Mouse (Mus musculus) stomach, embryonic 16.5 days (tissue): ENCODE results near the gene Poll. TPM values are rescaled to one million over a fixed set of nuclear protein-coding genes. Genes with fewer than 3 reads are reported as not detected.
"Not testable (repeated sequence)": the region's sequence is repeated elsewhere in the genome, so short reads cannot be mapped to it uniquely, and the experiment has no call there.

Experiments
- ATAC-seq: fragments of 200-750 bp; cut with Nextera tagmentation; 2 replicates; pipeline ENCODE4 v1.8.0; 2017; ENCODE audit warnings: moderate number of reproducible peaks, moderate TSS enrichment; ENCODE audit not compliant: insufficient read depth, low FRiP score
- H3K27ac ChIP-seq: fragments of 300-500 bp; sonication (generic); 2 replicates; pipeline ENCODE4 v1.5.1; 2014; ENCODE audit warnings: low read length
- H3K27me3 ChIP-seq: fragments of 300-500 bp; sonication (generic); 2 replicates; pipeline ENCODE4 v1.6.1; 2014; ENCODE audit warnings: low read length, control low read depth, mixed read lengths; ENCODE audit not compliant: control insufficient read depth, insufficient read depth
- H3K36me3 ChIP-seq: fragments of 300-500 bp; sonication (generic); 2 replicates; pipeline ENCODE4 v1.6.1; 2014; ENCODE audit warnings: low read length; ENCODE audit not compliant: control insufficient read depth, insufficient read depth
- H3K4me1 ChIP-seq: fragments of 300-500 bp; sonication (generic); 2 replicates; pipeline ENCODE4 v1.6.1; 2014; ENCODE audit warnings: low read length, control low read depth, mixed read lengths; ENCODE audit not compliant: control insufficient read depth, insufficient read depth
- H3K4me2 ChIP-seq: fragments of 300-500 bp; sonication (generic); 2 replicates; pipeline ENCODE4 v1.6.1; 2014; ENCODE audit warnings: low read depth, low read length, mixed read lengths
- H3K4me3 ChIP-seq: fragments of 300-500 bp; sonication (generic); replicated peaks from 2 replicates; pipeline ENCODE4 v1.5.1; 2014; ENCODE audit warnings: mild to moderate bottlenecking, low read length
- H3K9ac ChIP-seq: fragments of 300-500 bp; sonication (generic); 2 replicates; pipeline ENCODE4 v1.6.1; 2014; ENCODE audit warnings: low read length
- H3K9me3 ChIP-seq: fragments of 300-500 bp; sonication (generic); replicated peaks from 2 replicates; pipeline ENCODE4 v1.6.1; 2016; ENCODE audit warnings: low read length, control low read depth; ENCODE audit not compliant: control insufficient read depth
- WGBS: fragments of 180-500 bp; shearing (Covaris S2); extraction: QIAGEN DNeasy Blood & Tissue Kit; methylation state at CpG from one replicate; pipeline ENCODE4 v1.1.7; 2014; 5-methylcytosine and 5-hydroxymethylcytosine counted together
- polyA plus RNA-seq: library from polyadenylated mRNA; unstranded; fragments of >200 nt; fragmentation: Nextera tagmentation; extraction: Ambion mirVana; gene quantifications from 2 replicates; pipeline ENCODE4 v1.2.1, GENCODE M21; 2015

The Poll gene
- polyA plus RNA-seq, 1 experiment from 2014 or later = 13.2 TPM

DNA sequence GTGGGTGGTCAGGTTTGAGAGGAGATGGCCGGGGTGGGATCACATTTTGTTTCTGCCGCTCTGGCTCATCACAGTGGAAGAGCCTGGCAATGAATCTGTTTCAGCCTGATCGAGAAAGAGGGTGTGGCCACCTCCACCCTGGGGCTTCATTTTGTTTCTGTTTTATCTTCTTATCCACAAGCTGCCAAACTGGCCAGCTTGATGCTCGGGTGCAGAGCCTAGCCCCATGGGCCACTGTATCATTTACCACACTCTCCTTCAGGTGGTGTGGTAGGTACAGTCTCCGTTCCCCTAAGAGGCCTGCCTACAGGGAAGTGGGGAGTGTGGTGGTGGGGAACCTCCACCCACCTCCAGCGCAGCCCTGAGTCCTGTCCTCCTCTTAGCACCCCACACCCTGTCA is 12.7 kb upstream of the Poll start:
- no peak overlapping the region for H3K4me3 ChIP-seq
- 81% methylated on average over 6 of the region's 6 CpGs for whole genome bisulfite sequencing
- ATAC-seq = no peak
- H3K4me1 ChIP-seq = peaks cover 30% of the 10 kb centered on the region
- peaks cover 5% of the 10 kb centered on the region; the same call in 1 of the 2 replicates for H3K36me3 ChIP-seq
- no peaks in the 10 kb centered on the region for H3K27me3 ChIP-seq
- H3K9me3 ChIP-seq = no peaks in the 10 kb centered on the region
- H3K9ac ChIP-seq = no peak overlapping the region
- H3K27ac ChIP-seq = no peak overlapping the region
- no peak overlapping the region for H3K4me2 ChIP-seq

DNA sequence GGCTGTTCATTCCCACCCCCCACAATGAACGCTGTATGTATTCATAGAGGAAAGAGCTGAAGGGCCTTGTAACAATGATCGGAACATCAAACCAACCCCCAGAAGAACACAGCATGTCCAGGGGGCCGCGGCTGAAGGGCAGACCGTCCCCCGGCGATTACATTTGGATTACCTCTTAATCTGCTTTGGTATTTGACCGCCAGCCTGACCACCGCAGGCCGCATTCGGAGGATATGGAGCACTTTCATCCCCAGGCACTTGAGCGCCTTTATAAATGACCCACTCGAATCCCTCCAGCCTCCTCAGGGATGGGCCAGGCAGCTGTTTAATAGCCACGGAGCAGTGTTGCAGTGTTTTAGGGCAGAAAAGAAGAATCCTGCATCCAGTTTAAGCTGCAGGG is 7.0 kb upstream of the Poll start:
- no peaks in the 10 kb centered on the region for H3K9me3 ChIP-seq
- WGBS = 40% methylated on average over 14 of the region's 14 CpGs
- H3K27ac ChIP-seq = no peak overlapping the region
- H3K9ac ChIP-seq = 0 out of 2 replicates have a peak overlapping the region, but pooled peaks have one; percentile 20
- no peak overlapping the region for H3K4me2 ChIP-seq
- H3K27me3 ChIP-seq = no peaks in the 10 kb centered on the region
- H3K4me3 ChIP-seq = no peak overlapping the region
- H3K4me1 ChIP-seq = peaks cover 28% of the 10 kb centered on the region
- ATAC-seq = no peak
- 0 out of 2 replicates have a peak, but pooled peaks cover 5% of the 10 kb centered on the region for H3K36me3 ChIP-seq

DNA sequence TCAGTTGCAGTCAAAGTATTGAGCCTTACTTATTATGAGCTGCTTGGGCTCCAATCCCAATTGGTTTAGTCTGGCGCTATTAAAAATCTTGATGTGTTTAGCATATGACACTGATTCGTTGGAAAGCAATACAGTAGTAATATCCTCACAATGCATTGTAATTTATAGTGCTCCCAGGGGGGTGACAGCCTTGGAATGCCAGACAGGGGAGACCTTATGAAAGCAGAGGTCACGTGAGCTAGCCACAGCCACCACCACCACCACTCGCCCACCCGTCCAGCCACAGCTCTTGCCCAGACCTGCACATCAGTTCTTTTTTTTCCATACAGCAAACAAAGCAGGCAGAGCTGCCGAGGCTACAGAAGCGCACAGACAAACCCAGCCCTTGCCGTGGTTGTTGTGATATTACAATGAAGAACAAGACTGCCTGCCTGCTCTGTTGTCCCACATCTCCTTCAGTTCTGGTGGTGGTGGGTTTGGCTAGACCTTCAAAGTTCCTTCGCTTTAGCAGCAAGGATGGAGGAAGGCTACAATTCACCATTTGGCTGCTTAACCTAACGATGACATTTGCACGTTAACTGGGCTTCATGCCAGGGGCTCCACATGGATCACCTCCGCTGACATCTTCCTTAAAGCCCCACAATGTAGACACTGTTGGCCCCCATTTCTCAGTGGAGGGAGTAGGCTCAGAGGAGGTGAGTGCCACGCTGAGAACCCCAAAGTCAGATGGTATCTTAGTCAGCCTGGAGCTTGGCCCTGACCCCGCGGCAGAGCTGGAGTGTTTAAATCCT is 5.8 kb upstream of the Poll start:
- H3K9me3 ChIP-seq = no peaks in the 10 kb centered on the region
- no peak overlapping the region for H3K4me3 ChIP-seq
- peak overlapping the region; percentile 19; the same call in 1 of the 2 replicates for H3K27ac ChIP-seq
- no peaks in the 10 kb centered on the region for H3K27me3 ChIP-seq
- peaks cover 28% of the 10 kb centered on the region for H3K4me1 ChIP-seq
- H3K36me3 ChIP-seq = no peaks in the 10 kb centered on the region
- ATAC-seq = no peak
- WGBS = 45% methylated on average over 15 of the region's 15 CpGs
- H3K9ac ChIP-seq = peak overlapping the region; percentile 28; the same call in 1 of the 2 replicates
- H3K4me2 ChIP-seq = no peak overlapping the region

DNA sequence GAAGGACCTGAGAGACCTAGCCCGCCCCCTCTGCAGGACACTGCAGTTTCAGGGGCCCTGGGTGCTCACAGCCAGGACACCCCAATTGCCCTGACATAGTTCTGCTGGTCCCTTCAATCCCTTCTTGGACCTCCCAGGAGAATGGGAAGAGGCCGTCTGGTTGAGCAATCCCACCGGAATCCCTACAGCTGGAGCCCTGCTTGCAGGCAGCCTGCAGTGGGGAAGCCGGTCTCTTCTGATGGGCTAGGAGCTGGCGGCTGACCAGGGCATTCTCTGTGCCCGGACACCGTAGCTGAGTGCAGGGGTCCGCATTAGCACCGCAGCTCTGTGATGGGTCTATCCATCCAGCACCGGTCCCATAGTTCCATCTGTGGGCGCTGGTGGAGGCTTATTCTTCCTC is 6.2 kb downstream of the Poll start:
- ATAC-seq = no peak
- 0 out of 2 replicates have a peak, but pooled peaks cover 7% of the 10 kb centered on the region for H3K36me3 ChIP-seq
- WGBS = 88% methylated on average over 11 of the region's 11 CpGs

DNA sequence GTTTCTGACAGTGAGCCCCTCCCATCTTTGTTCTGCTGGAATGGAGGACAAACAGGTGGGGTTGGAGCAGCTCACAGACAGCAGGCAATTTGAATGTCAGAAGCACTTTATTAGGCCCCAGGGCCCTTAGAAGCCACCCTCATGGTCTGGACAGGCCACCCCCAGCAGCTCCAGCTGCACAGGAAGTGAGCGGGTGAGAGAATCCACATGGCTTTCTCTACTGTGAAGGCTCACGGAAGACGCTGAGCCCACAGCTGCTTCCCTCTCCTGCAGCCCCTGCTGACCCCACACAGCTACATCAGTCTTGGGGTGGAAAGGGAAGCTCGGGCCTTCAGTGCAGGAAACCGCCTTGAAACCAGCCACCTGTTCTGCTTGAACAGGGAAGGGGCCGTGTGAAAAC is 8.1 kb downstream of the Poll start:
- Histone ChIP-seq H3K27me3 (no peaks in the 10 kb centered on the region), H3K4me2 (no peak overlapping the region), H3K4me1 (0 out of 2 replicates have a peak, but pooled peaks cover 7% of the 10 kb centered on the region), H3K9me3 (no peaks in the 10 kb centered on the region), H3K27ac (no peak overlapping the region), H3K4me3 (no peak overlapping the region), H3K9ac (no peak overlapping the region), H3K36me3 (0 out of 2 replicates have a peak, but pooled peaks cover 7% of the 10 kb centered on the region)
- ATAC-seq = peak; percentile 57; the same call in 1 of the 2 replicates
- WGBS = 31% methylated on average over 6 of the region's 6 CpGs

More for the DNA sequence above, 6.2 kb downstream of the Poll start:
- H3K4me1 ChIP-seq = 0 out of 2 replicates have a peak, but pooled peaks cover 7% of the 10 kb centered on the region
- H3K9me3 ChIP-seq = no peaks in the 10 kb centered on the region
- H3K4me2 ChIP-seq = no peak overlapping the region
- H3K9ac ChIP-seq = no peak overlapping the region
- H3K27ac ChIP-seq = no peak overlapping the region
- H3K27me3 ChIP-seq = no peaks in the 10 kb centered on the region
- H3K4me3 ChIP-seq = no peak overlapping the region

DNA sequence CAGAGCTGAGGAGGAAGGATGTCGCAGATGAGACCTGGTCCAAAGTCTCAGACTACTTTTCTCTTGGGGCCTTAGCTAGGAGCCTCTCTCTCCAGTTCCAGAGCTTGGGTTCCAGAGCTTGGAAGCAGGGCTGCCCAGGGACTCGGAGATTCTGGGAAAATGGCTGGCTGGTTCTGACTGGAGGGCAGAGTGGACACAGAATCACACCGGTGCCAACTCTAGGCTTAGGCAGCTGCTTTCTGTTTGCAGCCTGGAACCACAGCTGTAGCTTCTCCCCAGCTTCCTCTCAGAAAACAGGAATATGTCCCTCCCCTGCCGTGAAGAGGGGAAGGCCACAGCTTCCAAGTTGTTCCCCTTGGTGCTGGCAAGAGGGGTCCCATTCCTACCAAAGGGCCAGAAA is 10.4 kb downstream of the Poll start:
- no peak overlapping the region for H3K27ac ChIP-seq
- 0 out of 2 replicates have a peak, but pooled peaks cover 7% of the 10 kb centered on the region for H3K36me3 ChIP-seq
- no peak overlapping the region; the same call in 1 of the 2 replicates for H3K9ac ChIP-seq
- no peak overlapping the region for H3K4me3 ChIP-seq
- no peak for ATAC-seq
- H3K4me1 ChIP-seq = 0 out of 2 replicates have a peak, but pooled peaks cover 7% of the 10 kb centered on the region
- peaks cover 2% of the 10 kb centered on the region; the same call in 1 of the 2 replicates for H3K27me3 ChIP-seq
- no peak overlapping the region for H3K4me2 ChIP-seq
- WGBS = 53% methylated on average over 4 of the region's 4 CpGs
- no peaks in the 10 kb centered on the region for H3K9me3 ChIP-seq

DNA sequence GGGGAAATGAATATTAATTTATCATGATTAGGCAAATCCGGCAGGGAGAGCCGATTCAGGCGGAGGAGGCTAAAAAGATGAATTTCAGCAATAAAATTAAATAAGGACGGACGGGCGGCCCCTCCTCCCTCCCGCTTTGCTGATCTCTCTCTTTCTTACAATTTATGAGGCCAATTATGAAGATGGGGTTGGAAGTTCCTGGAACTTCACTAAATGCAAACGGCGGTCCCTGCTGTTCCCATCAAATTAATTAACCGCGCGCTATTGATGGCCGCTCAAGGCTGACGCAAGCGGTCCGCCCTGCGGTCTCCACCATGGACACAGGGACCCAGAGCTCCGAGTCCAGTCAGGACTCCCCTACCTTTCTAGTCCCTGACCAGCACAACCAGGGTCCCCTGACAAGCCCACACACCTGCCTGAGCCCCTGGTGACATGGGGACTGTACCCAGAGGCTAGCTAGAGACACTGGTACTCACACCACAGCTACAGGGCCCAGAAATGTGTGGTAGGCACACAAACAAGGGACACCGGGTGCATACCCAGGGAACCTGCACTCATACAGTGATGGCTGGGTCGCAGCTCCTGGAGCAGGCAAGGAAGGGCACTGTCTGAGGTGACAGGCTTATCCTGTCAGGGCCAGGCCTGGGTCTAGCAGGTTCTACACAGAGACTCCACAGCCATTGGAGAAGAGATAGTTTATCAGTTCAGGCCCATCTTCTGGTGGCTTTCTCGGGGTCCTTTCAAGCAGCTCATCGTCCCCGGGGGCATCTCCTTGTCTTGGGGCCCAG is 11.0 kb downstream of the Poll start:
- Histone ChIP-seq H3K4me3 (no peak overlapping the region), H3K9me3 (no peaks in the 10 kb centered on the region), H3K4me1 (peaks cover 11% of the 10 kb centered on the region; the same call in 1 of the 2 replicates), H3K36me3 (0 out of 2 replicates have a peak, but pooled peaks cover 7% of the 10 kb centered on the region), H3K4me2 (no peak overlapping the region), H3K27me3 (peaks cover 2% of the 10 kb centered on the region; the same call in 1 of the 2 replicates), H3K9ac (no peak overlapping the region; the same call in 1 of the 2 replicates), H3K27ac (no peak overlapping the region)
- WGBS = 81% methylated on average over 23 of the region's 23 CpGs
- no peak for ATAC-seq

DNA sequence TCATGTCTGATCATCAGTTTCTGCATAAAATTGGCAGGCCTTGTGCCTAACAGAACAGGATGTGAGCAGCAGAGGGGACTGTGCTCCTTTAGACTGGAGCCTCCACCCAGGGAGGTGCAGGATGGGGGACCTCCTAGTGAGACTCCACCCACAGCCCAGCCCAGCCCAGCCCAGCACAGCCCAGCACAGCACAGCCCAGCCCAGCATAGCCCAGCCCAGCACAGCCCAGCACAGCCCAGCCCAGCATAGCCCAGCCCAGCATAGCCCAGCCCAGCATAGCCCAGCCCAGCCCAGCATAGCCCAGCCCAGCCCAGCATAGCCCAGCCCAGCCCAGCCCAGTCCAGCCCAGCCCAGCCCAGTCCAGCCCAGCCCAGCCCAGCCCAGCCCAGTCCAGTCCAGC is 12.1 kb downstream of the Poll start:
- H3K36me3 ChIP-seq, H3K9ac ChIP-seq, H3K9me3 ChIP-seq, H3K27ac ChIP-seq, H3K4me3 ChIP-seq, H3K27me3 ChIP-seq, H3K4me2 ChIP-seq: not testable (repeated sequence)
- peaks cover 16% of the 10 kb centered on the region for H3K4me1 ChIP-seq
- ATAC-seq = 0 out of 2 replicates have a peak, but pooled peaks have one; percentile 25

DNA sequence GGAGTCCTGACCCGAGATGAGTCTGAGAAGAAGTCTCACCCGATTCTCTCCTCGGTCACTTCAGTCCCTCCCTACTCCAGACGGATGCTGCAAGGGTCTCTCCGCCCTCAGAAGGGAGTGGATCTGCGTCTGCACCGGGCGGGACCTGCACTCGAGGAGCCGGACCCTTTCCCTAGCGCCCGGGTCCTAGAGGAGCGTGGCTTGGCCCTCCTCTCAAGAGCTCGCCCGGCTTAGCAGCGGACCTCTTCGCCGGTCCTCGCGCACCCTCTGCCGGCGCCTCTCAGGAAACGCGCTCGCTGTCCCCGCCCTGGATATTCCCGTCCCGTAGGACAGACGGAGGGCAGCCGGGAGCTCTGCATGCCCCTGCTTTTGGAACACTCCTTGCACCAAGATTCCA is 15.4 kb downstream of the Poll start:
- Histone ChIP-seq H3K27ac (no peak overlapping the region), H3K36me3 (no peaks in the 10 kb centered on the region), H3K9me3 (no peaks in the 10 kb centered on the region), H3K27me3 (peaks cover 25% of the 10 kb centered on the region), H3K4me2 (peak overlapping the region; percentile 97), H3K9ac (peak overlapping the region; percentile 66), H3K4me1 (peaks cover 10% of the 10 kb centered on the region), H3K4me3 (peak overlapping the region; percentile 50)
- peak; percentile 74 for ATAC-seq
- under 1% methylated on average over 30 of the region's 30 CpGs for WGBS
